Mouse (Mus musculus) olfactory bulb, adult 2 months (tissue): ENCODE results near the gene Fap.

ENCODE experiments used
- CTCF ChIP-seq: fragments of 200-500 bp; IDR thresholded peaks from 2 replicates; pipeline ENCODE4 v1.5.1; 2012; ENCODE audit warnings: low read depth, mild to moderate bottlenecking, low read length, moderate library complexity; ENCODE audit not compliant: insufficient read depth
- POLR2A ChIP-seq: fragments of 200-500 bp; IDR thresholded peaks from 2 replicates; pipeline ENCODE4 v1.6.1; 2012; ENCODE audit warnings: mild to moderate bottlenecking, low read depth, low read length, moderate library complexity; ENCODE audit not compliant: insufficient read depth

DNA sequence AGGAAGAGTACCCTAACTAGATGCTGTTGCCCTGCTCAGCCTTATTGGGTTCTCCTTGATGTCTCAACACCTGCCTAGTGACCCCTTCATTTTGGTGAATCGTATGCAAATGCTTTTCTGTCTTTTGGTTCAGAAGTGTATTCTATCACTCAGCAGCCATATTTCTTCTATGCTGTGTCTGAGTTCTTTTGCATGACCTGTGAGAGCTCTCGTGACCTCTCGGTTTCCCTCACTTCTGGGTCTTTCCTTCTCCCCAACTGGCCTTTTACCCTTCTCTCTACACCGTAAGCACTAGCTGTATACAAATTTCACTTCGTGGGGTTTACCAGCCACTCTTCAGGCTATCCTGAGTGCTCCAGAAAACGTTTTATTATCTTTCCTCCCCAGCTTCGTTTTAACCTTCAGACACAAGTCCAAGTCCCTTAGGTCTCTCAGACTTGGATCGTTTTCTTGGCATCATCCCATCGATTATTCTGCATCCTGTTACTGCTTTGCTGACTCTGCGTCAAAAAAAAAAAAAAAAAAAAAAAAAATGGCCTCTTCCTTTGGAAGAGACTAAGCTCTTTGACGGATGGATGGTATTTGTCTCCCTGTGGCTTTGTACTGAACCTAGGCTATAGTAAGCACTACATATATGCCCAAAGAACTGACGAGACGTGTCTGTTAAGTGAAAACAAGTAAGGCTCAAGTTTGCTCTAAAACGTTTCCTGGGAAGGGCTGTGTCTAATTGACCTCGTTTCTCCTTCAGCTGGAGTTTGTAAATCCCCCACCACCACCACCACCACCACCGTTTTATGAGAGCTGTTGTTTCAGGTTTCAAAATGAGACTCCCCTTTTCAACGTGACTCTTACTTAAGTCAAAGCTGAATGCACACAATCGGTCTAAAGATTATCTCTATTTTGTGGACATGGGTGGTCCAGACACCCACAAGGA lies 114.4 kb downstream of the Fap start:
- no peak for TF ChIP-seq CTCF
- TF ChIP-seq POLR2A, result no peak
